Mouse (Mus musculus) kidney, adult 2 months (tissue): ENCODE data around the gene Gm7534.

ENCODE experiments used
- CTCF ChIP-seq: fragments of 200-500 bp; conservative IDR thresholded peaks from 2 replicates; pipeline ENCODE4 v1.5.1; 2011; ENCODE audit warnings: low read depth, mild to moderate bottlenecking, control low read depth, low read length, moderate library complexity, mixed read lengths; ENCODE audit not compliant: insufficient read depth, insufficient read length
- POLR2A ChIP-seq: fragments of 200-500 bp; IDR thresholded peaks from one replicate; pipeline ENCODE4 v1.6.1; 2011; ENCODE audit warnings: low read depth, low read length, control low read depth

GRCm38 (mm10) chr4:134238279-134238651 is 35.5 kb upstream of the Gm7534 start, which contains the start of gene Cnksr1:
- no peak for TF ChIP-seq CTCF
- TF ChIP-seq POLR2A: no peak
